Mouse (Mus musculus) lung, postnatal 0 days (tissue): ENCODE results near the gene Nme4. TPM values are rescaled to one million over a fixed set of nuclear protein-coding genes. Genes with fewer than 3 reads are reported as not detected.

Experiments used
- ATAC-seq: fragments of 200-750 bp; cut with Nextera tagmentation; 2 replicates; pipeline ENCODE4 v1.8.0; 2017; ENCODE audit warnings: moderate library complexity
- DNase-seq: peaks from one replicate; pipeline ENCODE4 v3.0.0-alpha.2; 2016; ENCODE audit warnings: low spot score
- H3K27ac ChIP-seq: fragments of 300-500 bp; sonication (generic); 2 replicates; pipeline ENCODE4 v1.5.1; 2014; ENCODE audit warnings: antibody characterized with exemption, mild to moderate bottlenecking, low read length, mixed read lengths
- H3K27me3 ChIP-seq: fragments of 300-500 bp; sonication (generic); replicated peaks from 2 replicates; pipeline ENCODE4 v1.6.1; 2014; ENCODE audit warnings: low read length, mixed read lengths; ENCODE audit not compliant: insufficient read depth
- H3K36me3 ChIP-seq: fragments of 300-500 bp; sonication (generic); 2 replicates; pipeline ENCODE4 v1.6.1; 2014; ENCODE audit warnings: low read length, mixed read lengths; ENCODE audit not compliant: insufficient read depth
- H3K4me1 ChIP-seq: fragments of 300-500 bp; sonication (generic); 2 replicates; pipeline ENCODE4 v1.6.1; 2014; ENCODE audit warnings: antibody characterized with exemption, low read depth, low read length, mixed read lengths; ENCODE audit not compliant: insufficient read depth
- H3K4me2 ChIP-seq: fragments of 300-500 bp; sonication (generic); replicated peaks from 2 replicates; pipeline ENCODE4 v1.6.1; 2014; ENCODE audit warnings: low read depth, mild to moderate bottlenecking, low read length, moderate library complexity, mixed read lengths
- H3K4me3 ChIP-seq: fragments of 300-500 bp; sonication (generic); 2 replicates; pipeline ENCODE4 v1.5.1; 2014; ENCODE audit warnings: low read depth, low read length
- H3K9ac ChIP-seq: fragments of 300-500 bp; sonication (generic); replicated peaks from 2 replicates; pipeline ENCODE4 v1.6.1; 2014; ENCODE audit warnings: low read depth, mild to moderate bottlenecking
- H3K9me3 ChIP-seq: fragments of 300-500 bp; sonication (generic); 2 replicates; pipeline ENCODE4 v1.6.1; 2016; ENCODE audit warnings: low read length, mixed read lengths
- CTCF ChIP-seq: IDR thresholded peaks from 2 replicates; pipeline ENCODE4 v1.5.1; 2016; ENCODE audit warnings: antibody characterized with exemption, mild to moderate bottlenecking
- EP300 ChIP-seq: IDR thresholded peaks from 2 replicates; pipeline ENCODE4 v1.6.1; 2016; ENCODE audit warnings: antibody characterized with exemption, mild to moderate bottlenecking, control low read depth
- WGBS: fragments of 180-500 bp; shearing (Covaris S2); extraction: QIAGEN DNeasy Blood & Tissue Kit; methylation state at CpG from one replicate; pipeline ENCODE4 v1.1.7; 2014; 5-methylcytosine and 5-hydroxymethylcytosine counted together
- polyA plus RNA-seq: library from polyadenylated mRNA; unstranded; fragments of >200 nt; fragmentation: Nextera tagmentation; extraction: Ambion mirVana; gene quantifications from 2 replicates; pipeline ENCODE4 v1.2.1, GENCODE M21; 2015

Nme4 gene
- polyA plus RNA-seq, result 8.5 and 9.2 TPM in 2 replicates

DNA sequence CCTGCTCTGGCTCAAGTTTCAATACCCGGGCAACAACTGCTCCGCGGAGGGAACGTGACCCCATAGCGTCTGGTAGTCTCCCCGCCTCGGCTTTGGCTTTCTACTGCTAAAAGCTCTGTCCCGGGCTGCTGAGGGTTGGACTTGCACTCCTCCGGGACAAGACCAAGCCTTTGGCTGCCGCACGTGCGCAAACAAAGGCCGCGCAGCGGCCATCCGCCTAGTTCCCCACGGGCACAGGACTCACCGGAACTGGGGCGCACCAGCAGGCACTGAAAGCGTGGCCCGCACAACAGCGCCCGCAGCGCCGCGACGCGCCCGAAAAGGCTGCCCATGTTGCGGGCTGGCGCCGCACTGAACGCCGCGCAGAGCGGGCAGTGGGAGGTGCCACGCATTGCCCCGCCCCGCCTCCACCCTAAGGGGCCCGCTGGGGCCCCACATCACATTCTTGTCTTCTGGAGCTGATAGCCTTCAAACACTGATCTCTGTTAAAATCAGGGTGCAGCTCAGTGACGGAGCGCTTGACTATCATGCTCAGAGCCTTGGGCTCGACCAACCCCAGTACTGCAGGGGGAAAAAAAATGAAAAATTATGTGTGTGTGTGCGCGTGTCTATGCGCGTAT, at the start of gene Nme4:
Gene Nme4 (minus strand): TSS at position 482 of the 620 bp plus-strand sequence.
- H3K4me1 ChIP-seq, result no peaks in the 10 kb centered on the region
- no peaks in the 10 kb centered on the region for H3K27me3 ChIP-seq
- peak within 1 kb of the TSS; percentile 43 for H3K4me3 ChIP-seq
- peak within 1 kb of the TSS; percentile 27; the same call in 1 of the 2 replicates for H3K9ac ChIP-seq
- no peak within 1 kb of the TSS for H3K27ac ChIP-seq
- peak within 1 kb of the TSS; percentile 80 for H3K4me2 ChIP-seq
- DNase-seq (peak; percentile 47), ATAC-seq (peak; percentile 65)
- 2% methylated on average over 47 of the region's 47 CpGs for WGBS
- H3K9me3 ChIP-seq, result no peaks in the 10 kb centered on the region
- H3K36me3 ChIP-seq, result no peaks in the 10 kb centered on the region
- no peak for TF ChIP-seq CTCF
- no peak for TF ChIP-seq EP300

DNA sequence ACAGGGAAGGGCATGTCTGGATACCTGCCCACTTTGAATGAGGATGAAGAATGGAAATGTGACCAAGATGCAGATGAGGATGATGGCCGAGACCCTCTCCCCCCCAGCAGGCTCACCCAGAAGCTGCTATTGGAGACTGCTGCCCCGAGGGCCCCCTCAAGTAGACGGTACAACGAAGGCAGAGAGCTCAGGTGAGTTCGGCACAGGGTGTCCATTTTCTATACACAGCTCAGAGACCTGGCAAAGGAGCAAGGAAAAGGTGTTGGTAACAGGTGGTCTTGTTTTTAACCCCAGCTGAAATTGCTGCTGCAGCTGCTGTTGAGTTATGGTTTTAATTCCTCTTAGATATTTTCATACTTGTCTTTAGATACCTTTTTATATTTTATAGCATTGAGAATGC, 48.0 kb upstream of the Nme4 start:
- H3K4me2 ChIP-seq, result no peak overlapping the region
- H3K4me3 ChIP-seq, result no peak overlapping the region
- TF ChIP-seq CTCF, result no peak
- no peak for TF ChIP-seq EP300
- H3K4me1 ChIP-seq, result no peaks in the 10 kb centered on the region
- H3K9ac ChIP-seq, result no peak overlapping the region
- no peak overlapping the region for H3K27ac ChIP-seq
- no peak for ATAC-seq
- H3K27me3 ChIP-seq, result no peaks in the 10 kb centered on the region
- no peak for DNase-seq
- H3K9me3 ChIP-seq, result no peaks in the 10 kb centered on the region
- 0 out of 2 replicates have a peak, but pooled peaks cover 13% of the 10 kb centered on the region for H3K36me3 ChIP-seq
- WGBS, result 90% methylated on average over 5 of the region's 5 CpGs

DNA sequence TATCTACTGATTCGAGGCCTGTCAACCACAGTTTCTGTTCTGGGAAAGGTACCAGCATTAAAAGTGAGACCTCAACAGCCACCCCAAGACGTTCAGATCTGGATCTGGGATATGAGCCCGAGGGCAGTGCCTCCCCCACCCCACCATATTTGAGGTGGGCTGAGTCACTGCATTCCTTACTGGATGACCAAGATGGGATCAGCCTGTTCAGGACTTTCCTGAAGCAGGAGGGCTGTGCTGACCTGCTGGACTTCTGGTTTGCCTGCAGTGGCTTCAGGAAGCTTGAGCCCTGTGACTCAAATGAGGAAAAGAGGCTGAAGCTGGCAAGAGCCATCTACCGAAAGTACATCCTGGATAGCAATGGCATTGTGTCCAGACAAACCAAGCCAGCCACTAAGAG, 47.4 kb upstream of the Nme4 start:
- WGBS, result 74% methylated on average over 4 of the region's 4 CpGs
- no peak overlapping the region for H3K9ac ChIP-seq
- H3K27ac ChIP-seq, result no peak overlapping the region
- H3K27me3 ChIP-seq, result no peaks in the 10 kb centered on the region
- no peak for DNase-seq
- no peak overlapping the region for H3K4me3 ChIP-seq
- H3K9me3 ChIP-seq, result no peaks in the 10 kb centered on the region
- ATAC-seq, result no peak
- H3K4me2 ChIP-seq, result no peak overlapping the region
- no peak for TF ChIP-seq EP300
- no peak for TF ChIP-seq CTCF
- H3K4me1 ChIP-seq, result no peaks in the 10 kb centered on the region
- H3K36me3 ChIP-seq, result 0 out of 2 replicates have a peak, but pooled peaks cover 13% of the 10 kb centered on the region

DNA sequence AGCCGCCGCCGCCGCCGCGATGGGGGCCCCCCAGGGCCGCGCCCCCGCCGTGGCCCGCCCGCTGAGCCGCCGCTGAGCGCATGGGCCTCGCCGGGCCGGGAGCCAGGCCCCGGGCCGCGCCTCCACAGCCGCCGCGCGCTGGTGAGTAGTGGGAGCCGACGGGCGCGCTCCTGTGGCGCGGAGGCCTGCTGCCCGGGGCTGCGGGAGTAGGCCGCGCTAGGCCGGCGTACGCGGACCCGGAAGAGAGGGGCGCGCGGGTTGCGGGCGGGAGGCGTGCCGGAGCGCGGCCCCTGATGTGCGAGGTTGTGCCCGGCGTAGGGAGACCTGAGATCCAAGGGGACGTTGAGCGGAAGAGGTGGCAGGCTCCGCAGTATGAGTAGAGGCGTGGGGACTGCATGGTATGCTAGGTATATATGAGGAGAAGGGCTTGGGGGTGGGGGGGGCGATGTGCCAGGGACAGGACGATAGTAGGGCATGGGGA, 43.5 kb upstream of the Nme4 start:
- DNase-seq, result peak; percentile 68
- H3K9me3 ChIP-seq, result no peaks in the 10 kb centered on the region
- 0% methylated on average over 46 of the region's 58 CpGs for WGBS

DNA sequence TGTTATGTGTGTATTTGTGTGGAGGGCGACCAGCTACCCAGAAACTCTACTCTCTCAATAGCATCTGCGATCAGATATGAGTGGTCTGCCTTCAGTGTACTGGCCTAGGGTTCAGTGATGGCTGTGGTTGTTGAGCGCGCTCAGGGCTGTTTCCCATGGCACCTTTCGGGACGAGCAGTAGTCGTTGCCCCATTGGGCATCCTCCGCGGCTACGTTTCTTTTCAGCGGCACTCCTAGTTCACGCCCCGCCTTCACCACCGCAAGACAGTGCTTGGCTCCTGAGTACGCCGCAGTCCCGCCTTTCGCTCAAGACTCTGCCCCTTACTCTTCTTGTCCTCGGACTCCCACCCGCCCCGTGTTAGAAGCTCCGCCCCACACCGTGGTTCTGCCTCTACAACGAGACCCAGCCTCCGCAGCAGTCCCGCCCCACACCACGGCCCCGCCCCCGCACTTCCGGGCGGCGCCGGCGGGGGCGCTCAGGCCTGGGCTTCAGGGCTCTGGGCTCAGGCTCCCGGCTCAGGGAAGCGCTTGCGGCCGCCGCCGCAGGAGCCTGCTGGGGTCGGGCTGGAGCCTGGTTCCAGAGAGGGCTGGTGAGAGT, 42.9 kb upstream of the Nme4 start, which contains the start of gene Axin1:
Gene Axin1 (plus strand): TSS at position 450 of the 598 bp plus-strand sequence.
- Histone ChIP-seq H3K9me3 (no peaks in the 10 kb centered on the region), H3K4me2 (peak within 1 kb of the TSS; percentile 79), H3K36me3 (0 out of 2 replicates have a peak, but pooled peaks cover 7% of the 10 kb centered on the region), H3K27ac (peak within 1 kb of the TSS; percentile 93), H3K4me3 (peak within 1 kb of the TSS; percentile 85), H3K4me1 (no peaks in the 10 kb centered on the region), H3K9ac (peak within 1 kb of the TSS; percentile 92), H3K27me3 (no peaks in the 10 kb centered on the region)
- under 1% methylated on average over 34 of the region's 42 CpGs for WGBS
- ATAC-seq (peak; percentile 98), DNase-seq (peak; percentile 97)
- TF ChIP-seq EP300, result no peak
- peak; percentile 71 for TF ChIP-seq CTCF

More for the DNA sequence above, 43.5 kb upstream of the Nme4 start:
- no peaks in the 10 kb centered on the region for H3K4me1 ChIP-seq
- H3K36me3 ChIP-seq, result 0 out of 2 replicates have a peak, but pooled peaks cover 8% of the 10 kb centered on the region
- TF ChIP-seq CTCF (no peak), EP300 (no peak)
- H3K27ac ChIP-seq, result peak overlapping the region; percentile 93
- peak overlapping the region; percentile 85 for H3K4me3 ChIP-seq
- H3K4me2 ChIP-seq, result peak overlapping the region; percentile 79
- peak; percentile 73 for ATAC-seq
- no peaks in the 10 kb centered on the region for H3K27me3 ChIP-seq
- H3K9ac ChIP-seq, result peak overlapping the region; percentile 92

DNA sequence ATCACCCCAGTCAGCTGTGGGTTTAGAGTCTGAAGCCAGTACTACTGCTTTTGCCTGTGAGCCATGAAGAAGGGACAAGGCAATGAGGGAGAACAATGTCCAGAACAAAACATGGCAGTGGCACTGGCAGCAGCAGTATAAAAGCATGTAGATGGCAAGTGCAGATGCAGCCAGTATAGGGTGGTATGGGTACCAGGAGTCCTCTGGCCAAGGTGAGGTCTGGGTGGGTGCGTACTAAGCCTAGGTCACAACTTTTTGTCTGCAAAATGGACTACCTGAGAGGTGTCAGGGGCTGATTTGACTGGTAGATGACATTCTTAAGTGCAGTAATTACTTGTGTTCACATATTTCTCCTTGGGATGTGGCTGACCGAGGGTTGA, 42.3 kb upstream of the Nme4 start:
- Histone ChIP-seq H3K9ac (peak overlapping the region; percentile 92; the same call in 1 of the 2 replicates), H3K4me3 (no peak overlapping the region), H3K4me1 (no peaks in the 10 kb centered on the region), H3K27ac (0 out of 2 replicates have a peak overlapping the region, but pooled peaks have one; percentile 93), H3K4me2 (peak overlapping the region; percentile 79; the same call in 1 of the 2 replicates), H3K36me3 (0 out of 2 replicates have a peak, but pooled peaks cover 1% of the 10 kb centered on the region), H3K27me3 (no peaks in the 10 kb centered on the region), H3K9me3 (no peaks in the 10 kb centered on the region)
- TF ChIP-seq CTCF (no peak), EP300 (no peak)
- WGBS, result 62% methylated on average over 2 of the region's 2 CpGs
- ATAC-seq (no peak), DNase-seq (no peak)
